ENCODE assay signal across 22 mouse cellular contexts in the genomic region with DNA sequence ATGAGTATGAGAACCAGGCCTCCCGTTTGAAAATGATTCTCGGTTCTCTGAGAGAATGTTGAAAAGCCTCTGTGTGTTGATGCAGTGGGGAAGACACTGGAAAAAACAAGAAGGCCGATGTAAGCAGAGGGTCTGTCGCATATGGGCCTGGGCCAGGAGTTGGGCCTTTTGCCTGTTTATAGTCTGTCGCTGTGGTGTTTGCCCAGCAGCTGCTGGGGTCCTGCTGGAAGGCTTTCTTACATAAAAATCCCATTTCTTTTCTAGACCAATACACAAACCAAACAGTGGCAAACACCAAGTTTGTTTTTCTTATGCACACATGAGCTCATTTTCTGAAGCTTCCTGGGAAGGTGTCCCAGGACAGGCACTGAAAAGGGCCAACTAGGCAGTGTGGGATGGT.
"Had no signal": no experiment of that assay in that cellular context is flagged by ENCODE, and none has a peak within 500 bp of the region (broad histone marks: within the 10 kb centered on the region; RNA-seq: fewer than 3 reads in every experiment).

No protein-coding gene starts in this region.

- H3K27me3 ChIP-seq: limb, embryonic 12.5 days; limb, embryonic 15.5 days; midbrain, embryonic 12.5 days had no signal

- H3K4me1 ChIP-seq: limb, embryonic 12.5 days; limb, embryonic 15.5 days had no signal

- H3K9me3 ChIP-seq: limb, embryonic 12.5 days; limb, embryonic 15.5 days; midbrain, embryonic 12.5 days had no signal

- H3K27ac ChIP-seq: kidney, postnatal 0 days; layer of hippocampus, adult 2 months; limb, embryonic 12.5 days; limb, embryonic 15.5 days; liver, embryonic 14.5 days; midbrain, embryonic 12.5 days; stomach, postnatal 0 days had no signal

- DNase-seq: kidney, adult 2 months; kidney, postnatal 25 days; layer of hippocampus, adult 9-11 months; liver, postnatal 0 days; right cerebral cortex, adult 18-20 months; right cerebral cortex, postnatal 14 days; right cerebral cortex, postnatal 4 days; thymus, adult 2 months; thymus, postnatal 14 days; thymus, postnatal 4 days had no signal

- H3K36me3 ChIP-seq: limb, embryonic 12.5 days; limb, embryonic 15.5 days; midbrain, embryonic 12.5 days had no signal

- H3K4me3 ChIP-seq: layer of hippocampus, adult 2 months; limb, embryonic 12.5 days; limb, embryonic 15.5 days; midbrain, embryonic 12.5 days; myocyte had no signal

- H3K4me2 ChIP-seq: limb, embryonic 12.5 days; limb, embryonic 15.5 days; liver, embryonic 11.5 days; midbrain, embryonic 12.5 days had no signal

- H3K9ac ChIP-seq: limb, embryonic 12.5 days; limb, embryonic 15.5 days; liver, embryonic 14.5 days; liver, postnatal 0 days; midbrain, embryonic 12.5 days had no signal

- ATAC-seq: intestine, postnatal 0 days; liver, postnatal 0 days; lung, postnatal 0 days; midbrain, embryonic 16.5 days had no signal
